Mouse (Mus musculus) hindbrain, embryonic 12.5 days (tissue): ENCODE measurements around the gene Cpm. TPM values are rescaled to one million over a fixed set of nuclear protein-coding genes. Genes with fewer than 3 reads are reported as not detected.

Experiments
- ATAC-seq: fragments of 200-750 bp; cut with Nextera tagmentation; 2 replicates; pipeline ENCODE4 v1.8.0; 2017; ENCODE audit warnings: moderate TSS enrichment; ENCODE audit not compliant: low FRiP score
- H3K27ac ChIP-seq: fragments of 300-500 bp; sonication (generic); 2 replicates; pipeline ENCODE4 v1.5.1; 2016; ENCODE audit warnings: mild to moderate bottlenecking
- H3K27me3 ChIP-seq: fragments of 300-500 bp; sonication (generic); 2 replicates; pipeline ENCODE4 v1.6.1; 2016; ENCODE audit warnings: mild to moderate bottlenecking
- H3K36me3 ChIP-seq: fragments of 300-500 bp; sonication (generic); 2 replicates; pipeline ENCODE4 v1.6.1; 2016; ENCODE audit warnings: mild to moderate bottlenecking
- H3K4me1 ChIP-seq: fragments of 300-500 bp; sonication (generic); 2 replicates; pipeline ENCODE4 v1.6.1; 2016
- H3K4me2 ChIP-seq: fragments of 300-500 bp; sonication (generic); replicated peaks from 2 replicates; pipeline ENCODE4 v1.6.1; 2016; ENCODE audit warnings: mild to moderate bottlenecking
- H3K4me3 ChIP-seq: fragments of 300-500 bp; sonication (generic); 2 replicates; pipeline ENCODE4 v1.5.1; 2016; ENCODE audit warnings: mild to moderate bottlenecking
- H3K9ac ChIP-seq: fragments of 300-500 bp; sonication (generic); 2 replicates; pipeline ENCODE4 v1.6.1; 2016; ENCODE audit warnings: mild to moderate bottlenecking, moderate library complexity
- H3K9me3 ChIP-seq: fragments of 300-500 bp; sonication (generic); replicated peaks from 2 replicates; pipeline ENCODE4 v1.6.1; 2016; ENCODE audit warnings: mild to moderate bottlenecking
- WGBS: fragments of 180-500 bp; shearing (Covaris S2); methylation state at CpG from one replicate; pipeline ENCODE4 v1.1.7; 2016; 5-methylcytosine and 5-hydroxymethylcytosine counted together
- polyA plus RNA-seq: library from polyadenylated mRNA; unstranded; fragments of >200 nt; fragmentation: Nextera tagmentation; extraction: Ambion mirVana; gene quantifications from 2 replicates; pipeline ENCODE4 v1.2.1, GENCODE M21; 2016

The Cpm gene
- polyA plus RNA-seq, 1 experiment from 2014 or later: 6.0 TPM

- H3K9me3 ChIP-seq: no peaks in the 10 kb centered on the region
- peaks cover 37% of the 10 kb centered on the region for H3K36me3 ChIP-seq
- H3K4me3 ChIP-seq: no peak overlapping the region
- H3K27me3 ChIP-seq: no peaks in the 10 kb centered on the region
- WGBS: 95% methylated on average over 13 of the region's 13 CpGs
- no peak overlapping the region for H3K9ac ChIP-seq
- no peak for ATAC-seq
- no peaks in the 10 kb centered on the region for H3K4me1 ChIP-seq
- H3K4me2 ChIP-seq: no peak overlapping the region
- H3K27ac ChIP-seq: no peak overlapping the region
Observed at GRCm38 (mm10) chr10:117685849-117686591, 56.7 kb downstream of the Cpm start.

GRCm38 (mm10) chr10:117687018-117687417 is 57.7 kb downstream of the Cpm start:
- whole genome bisulfite sequencing: 77% methylated on average over 3 of the region's 3 CpGs
- H3K9ac ChIP-seq: no peak overlapping the region
- H3K4me1 ChIP-seq: no peaks in the 10 kb centered on the region
- no peak for ATAC-seq
- H3K9me3 ChIP-seq: no peaks in the 10 kb centered on the region
- no peak overlapping the region for H3K4me3 ChIP-seq
- no peaks in the 10 kb centered on the region for H3K27me3 ChIP-seq
- peaks cover 45% of the 10 kb centered on the region for H3K36me3 ChIP-seq
- no peak overlapping the region for H3K27ac ChIP-seq
- no peak overlapping the region for H3K4me2 ChIP-seq

GRCm38 (mm10) chr10:117687577-117687976 is 58.3 kb downstream of the Cpm start:
- no peaks in the 10 kb centered on the region for H3K27me3 ChIP-seq

GRCm38 (mm10) chr10:117688204-117689151 is 59.2 kb downstream of the Cpm start:
- 87% methylated on average over 13 of the region's 13 CpGs for WGBS
- Histone ChIP-seq H3K27me3 (no peaks in the 10 kb centered on the region), H3K4me3 (no peak overlapping the region), H3K27ac (no peak overlapping the region), H3K4me2 (no peak overlapping the region), H3K36me3 (peaks cover 56% of the 10 kb centered on the region), H3K9me3 (no peaks in the 10 kb centered on the region), H3K4me1 (no peaks in the 10 kb centered on the region), H3K9ac (no peak overlapping the region)
- peak; percentile 40; the same call in 1 of the 2 replicates for ATAC-seq

More at GRCm38 (mm10) chr10:117687577-117687976, 58.3 kb downstream of the Cpm start:
- no peak overlapping the region for H3K9ac ChIP-seq
- H3K36me3 ChIP-seq: peaks cover 50% of the 10 kb centered on the region
- 89% methylated on average over 7 of the region's 7 CpGs for WGBS
- H3K4me3 ChIP-seq: no peak overlapping the region
- no peaks in the 10 kb centered on the region for H3K4me1 ChIP-seq
- H3K9me3 ChIP-seq: no peaks in the 10 kb centered on the region
- no peak for ATAC-seq
- no peak overlapping the region for H3K4me2 ChIP-seq
- no peak overlapping the region for H3K27ac ChIP-seq

- 97% methylated on average over 10 of the region's 11 CpGs for WGBS
- Histone ChIP-seq H3K9ac (no peak overlapping the region), H3K9me3 (no peaks in the 10 kb centered on the region), H3K27ac (no peak overlapping the region), H3K36me3 (peaks cover 57% of the 10 kb centered on the region), H3K4me2 (no peak overlapping the region), H3K27me3 (no peaks in the 10 kb centered on the region), H3K4me1 (no peaks in the 10 kb centered on the region), H3K4me3 (no peak overlapping the region)
- ATAC-seq: no peak
Observed at GRCm38 (mm10) chr10:117689297-117690100, 60.2 kb downstream of the Cpm start.

GRCm38 (mm10) chr10:117690101-117690352 is 60.7 kb downstream of the Cpm start:
- 83% methylated on average over 2 of the region's 2 CpGs for WGBS
- Histone ChIP-seq H3K27ac (no peak overlapping the region), H3K4me3 (no peak overlapping the region), H3K36me3 (peaks cover 63% of the 10 kb centered on the region), H3K27me3 (no peaks in the 10 kb centered on the region), H3K9ac (no peak overlapping the region), H3K9me3 (no peaks in the 10 kb centered on the region), H3K4me1 (no peaks in the 10 kb centered on the region), H3K4me2 (no peak overlapping the region)
- ATAC-seq: no peak

GRCm38 (mm10) chr10:117690770-117691296 is 61.5 kb downstream of the Cpm start:
- H3K36me3 ChIP-seq: peaks cover 71% of the 10 kb centered on the region
- ATAC-seq: no peak

GRCm38 (mm10) chr10:117691389-117691968 is 62.2 kb downstream of the Cpm start:
- 97% methylated on average over 10 of the region's 10 CpGs for WGBS

More at GRCm38 (mm10) chr10:117690770-117691296, 61.5 kb downstream of the Cpm start:
- Histone ChIP-seq H3K27me3 (no peaks in the 10 kb centered on the region), H3K27ac (no peak overlapping the region), H3K4me1 (no peaks in the 10 kb centered on the region), H3K9ac (no peak overlapping the region), H3K9me3 (no peaks in the 10 kb centered on the region), H3K4me3 (no peak overlapping the region), H3K4me2 (no peak overlapping the region)
- 96% methylated on average over 3 of the region's 3 CpGs for WGBS

GRCm38 (mm10) chr10:117692173-117692572 is 62.9 kb downstream of the Cpm start:
- H3K9me3 ChIP-seq: no peaks in the 10 kb centered on the region
- H3K36me3 ChIP-seq: peaks cover 84% of the 10 kb centered on the region
- no peaks in the 10 kb centered on the region for H3K27me3 ChIP-seq
- no peaks in the 10 kb centered on the region for H3K4me1 ChIP-seq
- ATAC-seq: no peak
- H3K4me2 ChIP-seq: no peak overlapping the region
- H3K9ac ChIP-seq: no peak overlapping the region
- no peak overlapping the region for H3K27ac ChIP-seq
- H3K4me3 ChIP-seq: no peak overlapping the region

More at GRCm38 (mm10) chr10:117691389-117691968, 62.2 kb downstream of the Cpm start:
- Histone ChIP-seq H3K4me3 (no peak overlapping the region), H3K36me3 (peaks cover 77% of the 10 kb centered on the region), H3K4me2 (no peak overlapping the region), H3K9ac (no peak overlapping the region), H3K4me1 (no peaks in the 10 kb centered on the region), H3K9me3 (no peaks in the 10 kb centered on the region), H3K27me3 (no peaks in the 10 kb centered on the region), H3K27ac (no peak overlapping the region)
- ATAC-seq: no peak

- no peak overlapping the region for H3K4me2 ChIP-seq
- H3K9me3 ChIP-seq: no peaks in the 10 kb centered on the region
- 96% methylated on average over 5 of the region's 5 CpGs for WGBS
- H3K36me3 ChIP-seq: peaks cover 87% of the 10 kb centered on the region
- no peak overlapping the region for H3K27ac ChIP-seq
- no peak for ATAC-seq
- H3K4me3 ChIP-seq: no peak overlapping the region
- H3K4me1 ChIP-seq: no peaks in the 10 kb centered on the region
- H3K27me3 ChIP-seq: no peaks in the 10 kb centered on the region
- H3K9ac ChIP-seq: no peak overlapping the region
Observed at GRCm38 (mm10) chr10:117692953-117693352, 63.7 kb downstream of the Cpm start.

- H3K4me1 ChIP-seq: no peaks in the 10 kb centered on the region
- H3K9me3 ChIP-seq: no peaks in the 10 kb centered on the region
- no peak overlapping the region for H3K4me2 ChIP-seq
- ATAC-seq: no peak
- H3K4me3 ChIP-seq: no peak overlapping the region
- no peaks in the 10 kb centered on the region for H3K27me3 ChIP-seq
- WGBS: 96% methylated on average over 6 of the region's 6 CpGs
- H3K27ac ChIP-seq: no peak overlapping the region
- H3K9ac ChIP-seq: no peak overlapping the region
- H3K36me3 ChIP-seq: peaks cover 89% of the 10 kb centered on the region
Observed at GRCm38 (mm10) chr10:117694255-117694953, 65.1 kb downstream of the Cpm start.
